Mouse (Mus musculus) CD4-positive, CD25-positive, alpha-beta regulatory T cell, adult 4 months (primary cell): ENCODE measurements around the gene Serpini2. TPM values are rescaled to one million over a fixed set of nuclear protein-coding genes. Genes with fewer than 3 reads are reported as not detected.
A peak's percentile ranks its signal among the peaks of the same experiment; 100 is the strongest.
"Not testable (repeated sequence)": the region's sequence is repeated elsewhere in the genome, so short reads cannot be mapped to it uniquely, and the experiment has no call there.

Experiments used
- ATAC-seq: one replicate; pipeline ENCODE4 v1.8.0; 2017
- polyA plus RNA-seq, 2 experiments: library from polyadenylated mRNA; unstranded; fragments of 100-300 nt; shearing (Covaris generic); gene quantifications; one replicate each; pipeline ENCODE4 v1.2.1; 2017

The Serpini2 gene
- not detected for polyA plus RNA-seq

- ATAC-seq, result no peak
Observed at GRCm38 (mm10) chr3:75269978-75270377, at the start of gene Serpini2. TSS of gene Serpini2 (minus strand) at chr3:75270078.

DNA sequence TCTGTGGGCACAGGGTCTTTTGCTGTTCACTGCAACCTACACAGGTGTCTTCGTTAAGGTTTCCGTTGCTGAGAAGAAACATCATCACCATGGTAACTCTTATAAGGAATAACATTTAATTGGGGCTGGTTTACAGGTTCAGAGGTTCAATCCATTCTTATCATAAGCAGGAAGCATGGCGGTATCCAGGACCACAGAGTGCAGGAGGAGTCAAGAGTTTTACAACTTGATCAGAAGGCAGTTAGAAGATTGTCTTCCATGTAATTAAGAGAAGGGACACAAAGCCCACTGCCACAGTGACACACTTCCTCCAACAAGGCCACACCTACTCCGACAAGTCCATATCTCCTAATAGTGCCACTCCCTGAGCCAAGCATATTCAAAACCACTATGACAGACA lies 39.0 kb upstream of the Serpini2 start:
- ATAC-seq, result no peak

DNA sequence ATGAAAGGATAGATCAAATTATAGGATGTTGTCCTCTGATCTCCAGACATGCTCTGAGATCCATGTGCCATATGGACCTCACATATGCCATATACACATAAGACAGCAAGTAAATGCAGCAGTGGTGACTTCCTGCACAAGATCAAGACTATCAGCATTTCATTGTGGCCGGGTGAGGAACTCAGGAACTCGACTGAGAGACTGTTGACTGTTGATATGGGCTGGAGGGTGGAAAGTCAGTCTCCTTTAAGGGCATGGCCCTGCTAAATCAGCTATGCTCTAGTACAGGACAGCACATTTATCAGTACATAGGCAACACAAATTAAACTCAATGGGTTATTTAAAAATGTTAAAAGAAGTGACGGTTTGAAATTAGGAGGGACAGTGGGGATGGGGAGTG lies 38.4 kb upstream of the Serpini2 start:
- no peak for ATAC-seq

GRCm38 (mm10) chr3:75305584-75305983 lies 35.7 kb upstream of the Serpini2 start:
- no peak for ATAC-seq

GRCm38 (mm10) chr3:75304621-75305020 lies 34.7 kb upstream of the Serpini2 start:
- ATAC-seq, result no peak

GRCm38 (mm10) chr3:75301072-75301471 lies 31.2 kb upstream of the Serpini2 start:
- no peak for ATAC-seq

DNA sequence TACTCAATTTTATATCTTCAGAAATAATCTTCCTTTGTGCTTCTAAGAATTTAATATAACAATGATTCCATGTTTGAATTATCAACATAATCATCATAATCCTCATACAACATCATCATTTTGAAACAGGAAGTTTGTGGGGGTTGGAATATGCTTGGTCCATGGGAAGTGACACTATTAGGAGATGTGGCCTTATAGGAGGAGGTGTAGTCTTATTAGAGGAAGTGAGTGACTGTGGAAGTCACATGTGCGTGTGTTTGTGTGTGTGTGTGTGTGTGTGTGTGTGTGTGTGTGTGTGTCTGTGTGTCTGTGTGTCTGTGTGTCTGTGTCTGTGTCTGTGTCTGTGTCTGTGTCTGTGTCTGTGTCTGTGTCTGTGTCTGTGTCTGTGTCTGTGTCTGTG lies 29.6 kb upstream of the Serpini2 start:
- not testable (repeated sequence) for ATAC-seq

DNA sequence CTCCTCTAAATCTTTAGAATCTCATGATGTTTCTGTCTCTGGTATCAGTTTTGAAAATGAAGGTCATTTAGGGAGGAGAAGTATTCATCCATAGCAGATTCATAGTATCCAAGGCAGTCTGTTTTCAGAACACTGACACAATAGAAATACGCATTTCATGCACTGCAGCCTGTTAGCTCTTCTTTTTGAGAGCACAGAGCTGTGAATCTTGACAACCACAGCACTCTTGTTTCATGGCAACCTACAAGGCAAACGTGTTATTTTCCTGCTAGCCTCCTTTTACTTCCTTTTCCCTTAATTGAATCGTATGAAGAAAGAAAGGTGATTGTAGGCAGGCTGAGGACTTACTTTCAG lies 27.9 kb upstream of the Serpini2 start:
- no peak for ATAC-seq

- no peak for ATAC-seq
Observed at GRCm38 (mm10) chr3:75297026-75297757, 27.3 kb upstream of the Serpini2 start.

- ATAC-seq, result no peak
Observed at GRCm38 (mm10) chr3:75293243-75293642, 23.4 kb upstream of the Serpini2 start.

GRCm38 (mm10) chr3:75277455-75277854 lies 7.6 kb upstream of the Serpini2 start:
- no peak for ATAC-seq

- no peak for ATAC-seq
Observed at GRCm38 (mm10) chr3:75276522-75276921, 6.6 kb upstream of the Serpini2 start.

DNA sequence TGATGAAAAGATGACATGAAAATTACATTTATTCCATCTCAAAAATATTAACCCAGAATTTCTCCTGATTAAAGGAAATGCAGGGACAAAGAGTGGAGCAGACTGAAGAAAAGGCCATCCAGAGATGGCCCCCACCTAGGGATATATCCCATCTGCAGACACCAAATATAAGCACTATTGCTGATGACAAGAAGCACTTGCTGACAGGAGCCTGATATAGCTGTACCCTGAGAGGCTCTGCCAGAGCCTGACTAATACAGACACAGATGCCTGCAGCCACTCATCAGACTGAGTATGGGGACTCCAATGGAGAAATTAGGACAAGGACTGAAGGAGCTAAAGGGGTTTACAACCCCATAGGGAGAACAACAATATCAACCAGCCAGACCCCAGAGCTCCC lies 5.2 kb upstream of the Serpini2 start:
- ATAC-seq, result no peak

- ATAC-seq, result no peak
Observed at GRCm38 (mm10) chr3:75259356-75259755, 10.5 kb downstream of the Serpini2 start.

GRCm38 (mm10) chr3:75219694-75220093 lies 50.2 kb downstream of the Serpini2 start:
- no peak for ATAC-seq

- ATAC-seq, result no peak
Observed at GRCm38 (mm10) chr3:75219211-75219610, 50.7 kb downstream of the Serpini2 start.

- ATAC-seq, result peak; percentile 79
Observed at GRCm38 (mm10) chr3:75202808-75203503, 66.9 kb downstream of the Serpini2 start.

Other genes starting within 250 kb of the Serpini2 start
- gene Zbbx, start 105.0 kb downstream of the Serpini2 start, polyA plus RNA-seq, result not detected
- under 1 TPM in 1 of 2 experiments, not detected in 1; 0.22 TPM for gene Wdr49, start 212.1 kb upstream of the Serpini2 start, polyA plus RNA-seq